Mouse (Mus musculus) MEL (cell line): ENCODE data around the gene Nfatc2ip. TPM values are rescaled to one million over a fixed set of nuclear protein-coding genes. Genes with fewer than 3 reads are reported as not detected.
A peak's percentile ranks its signal among the peaks of the same experiment; 100 is the strongest.

Source experiments
- DNase-seq: peaks from one replicate; pipeline ENCODE4 v3.0.0; 2011; ENCODE audit warnings: low read depth, low spot score
- H3K27ac ChIP-seq: 2 replicates; pipeline ENCODE4 v1.5.1; 2012; ENCODE audit warnings: low read depth, mild to moderate bottlenecking, control low read depth, low read length, moderate library complexity; ENCODE audit not compliant: control insufficient read depth
- H3K27me3 ChIP-seq, 2 experiments: fragments of 150-350 bp in 1 of 2; sonication (generic) in 1 of 2; 2 replicates each; pipeline ENCODE4 v1.6.1; 2012; ENCODE audit warnings: low read length in 2 of 2, mild to moderate bottlenecking in 2 of 2, improper control_type of control experiment in 1 of 2, moderate library complexity in 1 of 2; ENCODE audit not compliant: insufficient read depth in 2 of 2, control insufficient read depth in 1 of 2
- H3K36me3 ChIP-seq, 2 experiments: 2 replicates each; pipeline ENCODE4 v1.6.1; 2012 to 2014; ENCODE audit warnings: low read length in 2 of 2, improper control_type of control experiment in 1 of 2, inconsistent platforms in 1 of 2, mild to moderate bottlenecking in 1 of 2; ENCODE audit not compliant: insufficient read depth in 2 of 2, control insufficient read depth in 1 of 2
- H3K4me1 ChIP-seq, 2 experiments: fragments of 150-350 bp in 1 of 2; sonication (generic) in 1 of 2; 2 replicates each; pipeline ENCODE4 v1.6.1; 2012; ENCODE audit warnings: low read length in 2 of 2, improper control_type of control experiment in 1 of 2, mild to moderate bottlenecking in 1 of 2; ENCODE audit not compliant: insufficient read depth in 2 of 2, control insufficient read depth in 1 of 2
- H3K4me3 ChIP-seq, 2 experiments: fragments of 150-350 bp in 1 of 2; sonication (generic) in 1 of 2; 2 replicates each; pipeline ENCODE4 v1.5.1; 2012; ENCODE audit warnings: low read depth in 2 of 2, low read length in 2 of 2, mild to moderate bottlenecking in 2 of 2, moderate library complexity in 2 of 2, control low read depth in 1 of 2, improper control_type of control experiment in 1 of 2; ENCODE audit not compliant: control insufficient read depth in 1 of 2, insufficient read depth in 1 of 2
- H3K79me2 ChIP-seq: 2 replicates; pipeline ENCODE4 v1.6.1; 2012; ENCODE audit warnings: mild to moderate bottlenecking, low read length, moderate library complexity; ENCODE audit not compliant: control insufficient read depth, poor library complexity, insufficient read depth
- H3K9ac ChIP-seq: 2 replicates; pipeline ENCODE4 v1.6.1; 2012; ENCODE audit warnings: low read depth, mild to moderate bottlenecking, control low read depth, low read length, moderate library complexity; ENCODE audit not compliant: control insufficient read depth, poor library complexity, severe bottlenecking
- H3K9me3 ChIP-seq: fragments of 150-350 bp; sonication (generic); replicated peaks from 2 replicates; pipeline ENCODE4 v1.6.1; 2012; ENCODE audit warnings: mild to moderate bottlenecking, low read length, improper control_type of control experiment, moderate library complexity; ENCODE audit not compliant: insufficient read depth
- CTCF ChIP-seq, 3 experiments: IDR thresholded peaks in 2 of 3; conservative IDR thresholded peaks in 1 of 3; 2 replicates each; pipeline ENCODE4 v1.5.1; 2011 to 2012; ENCODE audit warnings: low read length in 3 of 3, low read depth in 2 of 3, mild to moderate bottlenecking in 2 of 3, improper control_type of control experiment in 1 of 3, inconsistent platforms in 1 of 3, mixed read lengths in 1 of 3, moderate library complexity in 1 of 3; ENCODE audit not compliant: control insufficient read depth in 1 of 3, insufficient read depth in 1 of 3, poor library complexity in 1 of 3, severe bottlenecking in 1 of 3
- GABPA ChIP-seq: IDR thresholded peaks from 2 replicates; pipeline ENCODE4 v1.6.1; 2012; ENCODE audit warnings: low read depth, mild to moderate bottlenecking, inconsistent platforms, low read length, improper control_type of control experiment, moderate library complexity
- HCFC1 ChIP-seq: IDR thresholded peaks from 2 replicates; pipeline ENCODE4 v1.6.1; 2012; ENCODE audit warnings: low read depth, mild to moderate bottlenecking, inconsistent platforms, low read length, improper control_type of control experiment, moderate library complexity
- KAT2A ChIP-seq: conservative IDR thresholded peaks from 2 replicates; pipeline ENCODE4 v1.6.1; 2012; ENCODE audit warnings: low read depth, low read length, improper control_type of control experiment, inconsistent platforms
- MAZ ChIP-seq: IDR thresholded peaks from 2 replicates; pipeline ENCODE4 v1.6.1; 2012; ENCODE audit warnings: low read depth, mild to moderate bottlenecking, inconsistent platforms, low read length, improper control_type of control experiment
- MEF2A ChIP-seq: IDR thresholded peaks from 2 replicates; pipeline ENCODE4 v1.6.1; 2014; ENCODE audit warnings: low read depth, mild to moderate bottlenecking, inconsistent platforms, low read length, improper control_type of control experiment; ENCODE audit not compliant: poor library complexity, insufficient replicate concordance, severe bottlenecking; ENCODE audit errors: extremely low read depth
- MYC ChIP-seq: IDR thresholded peaks from 2 replicates; pipeline ENCODE4 v1.6.1; 2011; ENCODE audit warnings: low read depth, mild to moderate bottlenecking, low read length, improper control_type of control experiment, moderate library complexity
- POLR2A ChIP-seq, 2 experiments: IDR thresholded peaks; 2 replicates each; pipeline ENCODE4 v1.6.1; 2011 to 2012; ENCODE audit warnings: low read length in 2 of 2, mild to moderate bottlenecking in 2 of 2, control low read depth in 1 of 2, improper control_type of control experiment in 1 of 2, low read depth in 1 of 2, moderate library complexity in 1 of 2; ENCODE audit not compliant: control insufficient read depth in 1 of 2, insufficient read depth in 1 of 2, poor library complexity in 1 of 2
- SIN3A ChIP-seq: IDR thresholded peaks from 2 replicates; pipeline ENCODE4 v1.6.1; 2012; ENCODE audit warnings: low read length, improper control_type of control experiment, inconsistent platforms
- UBTF ChIP-seq: IDR thresholded peaks from 2 replicates; pipeline ENCODE4 v1.6.1; 2012; ENCODE audit warnings: low read depth, mild to moderate bottlenecking, inconsistent platforms, low read length, improper control_type of control experiment, moderate library complexity, borderline replicate concordance; ENCODE audit not compliant: insufficient read depth
- USF1 ChIP-seq: IDR thresholded peaks from 2 replicates; pipeline ENCODE4 v1.6.1; 2014; ENCODE audit warnings: low read depth, mild to moderate bottlenecking, inconsistent platforms, low read length, improper control_type of control experiment, moderate library complexity
- ZKSCAN1 ChIP-seq: IDR thresholded peaks from 2 replicates; pipeline ENCODE4 v1.6.1; 2012; ENCODE audit warnings: low read depth, mild to moderate bottlenecking, inconsistent platforms, low read length, improper control_type of control experiment, moderate library complexity
- polyA plus RNA-seq, 2 experiments: library from polyadenylated mRNA; stranded (reverse) in 1 of 2; unstranded in 1 of 2; fragments of >175 nt in 1 of 2; fragments of >200 nt in 1 of 2; gene quantifications; 2 replicates each; pipeline versions ENCODE4 v1.2.1 to v1.2.4; 2012; ENCODE audit warnings: low replicate concordance in 2 of 2, low read depth in 1 of 2; ENCODE audit not compliant: insufficient read length in 2 of 2, insufficient read depth in 1 of 2, missing spikeins in 1 of 2
- total RNA-seq: library from RNA; depleted of rRNA; stranded (reverse); fragments of 300-350 nt; gene quantifications from 2 replicates; pipeline ENCODE4 v1.2.3, GENCODE M21; 2012

Nfatc2ip gene
- total and polyA plus RNA-seq, 3 experiments: 7.9 to 13.0 TPM; not detected in 1

- TF ChIP-seq ZKSCAN1 (no peak), UBTF (no peak), SIN3A (peak; percentile 99), GABPA (no peak), MYC (peak; percentile 70; the same call in 1 of the 2 replicates)
Measured at GRCm38 (mm10) chr7:126377278-126378158, 19.0 kb downstream of the Nfatc2ip start, which contains the start of gene Spns1 (continued).

DNA sequence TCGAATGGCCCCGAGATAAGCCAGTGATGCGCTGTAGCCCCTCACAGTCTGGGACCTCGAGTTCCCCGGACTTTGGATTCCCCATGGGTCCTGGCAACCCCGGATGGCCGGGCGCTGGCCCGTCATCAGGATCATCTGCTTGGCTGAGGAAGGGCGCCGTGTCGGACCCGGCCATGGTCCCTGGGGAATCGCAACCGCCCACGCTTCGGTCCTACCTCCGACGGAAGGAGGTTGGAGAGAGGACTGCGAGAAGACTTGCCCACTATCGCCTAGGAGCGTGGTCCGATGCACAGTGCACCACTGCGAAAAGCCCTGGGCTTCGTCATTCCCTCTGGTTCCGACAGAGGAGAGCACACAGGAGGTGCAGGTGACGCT lies 19.6 kb downstream of the Nfatc2ip start:
- no peak for TF ChIP-seq POLR2A (IDR thresholded peaks at IDR 0.05; ENCODE audit: control insufficient read depth in 1 of 2, insufficient read depth in 1 of 2, low read depth in 1 of 2, low read length in 2 of 2, poor library complexity in 1 of 2)
- no peak for TF ChIP-seq MAZ
- no peak for TF ChIP-seq USF1
- no peak for TF ChIP-seq KAT2A
- TF ChIP-seq MEF2A: no peak
- TF ChIP-seq SIN3A: no peak

DNA sequence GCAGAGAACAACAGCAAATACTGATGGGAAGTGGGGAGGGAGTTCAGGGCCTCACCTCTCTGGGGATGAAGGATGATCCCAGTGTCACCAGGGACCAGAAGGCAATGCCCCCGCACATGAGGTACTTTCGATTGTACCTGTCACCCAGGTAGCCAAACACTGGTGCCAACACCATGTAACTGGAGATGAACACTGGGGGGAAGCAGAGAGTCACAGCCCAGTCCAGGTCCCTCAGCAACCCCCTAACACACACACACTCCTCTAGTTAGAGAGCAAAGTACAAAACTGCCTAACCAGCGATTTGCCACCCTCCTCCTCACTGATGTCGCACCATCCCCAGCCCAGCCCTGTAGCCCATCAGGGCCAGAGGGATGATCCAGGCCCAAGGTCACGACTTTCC lies 21.5 kb downstream of the Nfatc2ip start:
- peak; percentile 19 for DNase-seq
- H3K27ac ChIP-seq: no peak overlapping the region
- TF ChIP-seq CTCF (IDR thresholded peaks at IDR 0.05 in 2 of 3, conservative IDR thresholded peaks at IDR 0.05 in 1 of 3; ENCODE audit: control insufficient read depth in 1 of 3, insufficient read depth in 1 of 3, low read depth in 2 of 3, low read length in 3 of 3, poor library complexity in 1 of 3, severe bottlenecking in 1 of 3) (peak in 1 of 3 experiments; percentile 28; a peak in 3 of 6 replicates), HCFC1 (no peak)
- TF ChIP-seq, all 39 proteins: peak for 1
- Histone ChIP-seq H3K9ac (no peak overlapping the region), H3K27me3 (no peaks in the 10 kb centered on the region), H3K9me3 (no peaks in the 10 kb centered on the region), H3K79me2 (peaks cover 9% of the 10 kb centered on the region), H3K4me3 (no peak overlapping the region), H3K4me1 (peaks cover 3 to 12% of the 10 kb centered on the region in 2 experiments; a peak in 2 of 4 replicates), H3K36me3 (peaks cover 0 to 11% of the 10 kb centered on the region in 2 experiments; a peak in 2 of 4 replicates)

More for the DNA sequence above, 19.6 kb downstream of the Nfatc2ip start:
- peaks cover 9% of the 10 kb centered on the region for H3K79me2 ChIP-seq
- H3K36me3 ChIP-seq: peaks cover 0 to 11% of the 10 kb centered on the region in 2 experiments; a peak in 2 of 4 replicates
- DNase-seq: no peak
- no peaks in the 10 kb centered on the region for H3K27me3 ChIP-seq
- peak overlapping the region; percentile 69 for H3K9ac ChIP-seq
- H3K27ac ChIP-seq: no peak overlapping the region
- peaks cover 3 to 12% of the 10 kb centered on the region in 2 experiments; a peak in 2 of 4 replicates for H3K4me1 ChIP-seq
- H3K4me3 ChIP-seq: peak overlapping the region; percentile 62 to 76
- no peaks in the 10 kb centered on the region for H3K9me3 ChIP-seq
